Mouse (Mus musculus) stomach, embryonic 16.5 days (tissue): ENCODE results near the gene Nptn. TPM values are rescaled to one million over a fixed set of nuclear protein-coding genes. Genes with fewer than 3 reads are reported as not detected.
"Not testable (repeated sequence)": the region's sequence is repeated elsewhere in the genome, so short reads cannot be mapped to it uniquely, and the experiment has no call there.

ENCODE experiments used
- ATAC-seq: fragments of 200-750 bp; cut with Nextera tagmentation; 2 replicates; pipeline ENCODE4 v1.8.0; 2017; ENCODE audit warnings: moderate number of reproducible peaks, moderate TSS enrichment; ENCODE audit not compliant: insufficient read depth, low FRiP score
- H3K27ac ChIP-seq: fragments of 300-500 bp; sonication (generic); 2 replicates; pipeline ENCODE4 v1.5.1; 2014; ENCODE audit warnings: low read length
- H3K27me3 ChIP-seq: fragments of 300-500 bp; sonication (generic); 2 replicates; pipeline ENCODE4 v1.6.1; 2014; ENCODE audit warnings: low read length, control low read depth, mixed read lengths; ENCODE audit not compliant: control insufficient read depth, insufficient read depth
- H3K36me3 ChIP-seq: fragments of 300-500 bp; sonication (generic); 2 replicates; pipeline ENCODE4 v1.6.1; 2014; ENCODE audit warnings: low read length; ENCODE audit not compliant: control insufficient read depth, insufficient read depth
- H3K4me1 ChIP-seq: fragments of 300-500 bp; sonication (generic); 2 replicates; pipeline ENCODE4 v1.6.1; 2014; ENCODE audit warnings: low read length, control low read depth, mixed read lengths; ENCODE audit not compliant: control insufficient read depth, insufficient read depth
- H3K4me2 ChIP-seq: fragments of 300-500 bp; sonication (generic); 2 replicates; pipeline ENCODE4 v1.6.1; 2014; ENCODE audit warnings: low read depth, low read length, mixed read lengths
- H3K4me3 ChIP-seq: fragments of 300-500 bp; sonication (generic); replicated peaks from 2 replicates; pipeline ENCODE4 v1.5.1; 2014; ENCODE audit warnings: mild to moderate bottlenecking, low read length
- H3K9ac ChIP-seq: fragments of 300-500 bp; sonication (generic); 2 replicates; pipeline ENCODE4 v1.6.1; 2014; ENCODE audit warnings: low read length
- H3K9me3 ChIP-seq: fragments of 300-500 bp; sonication (generic); replicated peaks from 2 replicates; pipeline ENCODE4 v1.6.1; 2016; ENCODE audit warnings: low read length, control low read depth; ENCODE audit not compliant: control insufficient read depth
- whole genome bisulfite sequencing: fragments of 180-500 bp; shearing (Covaris S2); extraction: QIAGEN DNeasy Blood & Tissue Kit; methylation state at CpG from one replicate; pipeline ENCODE4 v1.1.7; 2014; 5-methylcytosine and 5-hydroxymethylcytosine counted together
- polyA plus RNA-seq: library from polyadenylated mRNA; unstranded; fragments of >200 nt; fragmentation: Nextera tagmentation; extraction: Ambion mirVana; gene quantifications from 2 replicates; pipeline ENCODE4 v1.2.1, GENCODE M21; 2015

Nptn gene
- polyA plus RNA-seq, 1 experiment from 2014 or later, result 155 TPM

DNA sequence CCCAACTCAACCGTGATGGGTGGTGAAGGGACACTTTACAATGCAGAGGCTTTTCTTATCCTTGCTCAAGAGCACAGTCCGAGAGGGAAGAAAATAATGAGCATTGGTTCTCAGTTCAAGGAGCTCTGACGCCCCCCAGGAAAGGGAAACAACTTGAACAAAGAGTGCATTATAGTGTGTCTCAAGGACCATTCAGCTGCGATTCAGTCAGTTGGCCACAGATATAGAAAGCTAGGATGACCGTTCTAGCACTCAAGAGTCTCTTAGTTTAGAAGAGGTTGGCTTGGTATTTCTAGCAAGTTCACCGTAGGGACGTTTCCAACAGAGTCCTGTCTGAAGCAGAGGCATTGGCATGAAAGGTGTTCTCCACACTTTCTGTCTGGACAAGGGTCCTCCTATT lies 25.4 kb upstream of the Nptn start:
- H3K4me3 ChIP-seq, result no peak overlapping the region
- H3K9me3 ChIP-seq, result no peaks in the 10 kb centered on the region
- H3K9ac ChIP-seq, result no peak overlapping the region
- 59% methylated on average over 7 of the region's 7 CpGs for WGBS
- H3K4me1 ChIP-seq, result peaks cover 42% of the 10 kb centered on the region
- no peak overlapping the region for H3K4me2 ChIP-seq
- H3K27me3 ChIP-seq, result no peaks in the 10 kb centered on the region
- ATAC-seq, result no peak
- H3K27ac ChIP-seq, result no peak overlapping the region
- no peaks in the 10 kb centered on the region for H3K36me3 ChIP-seq

DNA sequence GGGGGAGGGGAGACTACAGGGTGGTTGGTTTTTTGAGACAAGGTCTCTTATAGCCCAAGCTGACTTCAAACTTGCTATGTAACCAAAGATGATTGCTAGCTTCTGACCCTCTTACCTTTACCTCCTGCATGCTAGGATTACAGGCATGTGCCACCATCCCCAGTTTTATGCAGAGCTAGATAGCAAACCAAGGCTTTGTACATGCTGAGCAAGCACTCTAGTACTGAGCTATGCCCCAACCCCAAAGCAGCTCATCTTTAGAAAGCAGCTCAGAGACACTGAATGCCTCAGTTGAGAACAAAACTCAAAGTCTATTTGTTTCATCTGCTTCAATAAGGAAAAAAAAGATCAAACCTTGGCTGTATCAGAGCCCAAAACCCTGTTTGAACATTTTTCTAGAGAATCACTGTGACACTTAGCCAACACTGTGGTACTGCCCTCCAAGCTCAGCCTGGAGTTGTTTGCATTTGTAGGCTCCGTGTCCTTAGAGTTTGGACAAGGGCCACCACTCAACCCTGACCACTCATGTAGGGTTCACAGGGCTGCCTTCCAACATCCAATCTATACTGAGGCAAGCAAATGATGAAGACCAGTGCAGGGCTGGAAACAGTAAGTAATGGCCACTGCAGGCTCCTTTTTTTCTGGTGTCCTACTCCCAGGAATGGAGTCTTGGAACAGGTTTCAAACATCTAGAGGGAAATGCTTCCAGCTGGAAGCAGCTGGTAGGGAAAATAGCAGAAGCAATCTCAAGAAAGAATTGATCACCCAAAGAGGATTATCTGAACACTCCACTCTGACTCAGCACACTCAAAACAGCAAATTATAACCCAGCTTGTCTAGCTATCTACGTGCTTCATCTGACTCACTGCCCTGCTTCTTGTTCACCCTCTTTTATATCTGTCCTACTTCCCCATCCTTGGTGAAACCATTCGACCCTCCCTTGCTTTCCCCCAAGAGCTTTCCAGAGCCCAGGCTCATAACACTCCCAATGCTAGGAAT lies 24.3 kb upstream of the Nptn start:
- Histone ChIP-seq H3K27ac (0 out of 2 replicates have a peak overlapping the region, but pooled peaks have one; percentile 19), H3K4me2 (no peak overlapping the region; the same call in 1 of the 2 replicates), H3K27me3 (no peaks in the 10 kb centered on the region), H3K4me3 (no peak overlapping the region), H3K36me3 (no peaks in the 10 kb centered on the region), H3K9ac (no peak overlapping the region), H3K9me3 (no peaks in the 10 kb centered on the region), H3K4me1 (peaks cover 39% of the 10 kb centered on the region)
- peak; percentile 16; the same call in 1 of the 2 replicates for ATAC-seq
- WGBS, result 37% methylated on average over 3 of the region's 3 CpGs

DNA sequence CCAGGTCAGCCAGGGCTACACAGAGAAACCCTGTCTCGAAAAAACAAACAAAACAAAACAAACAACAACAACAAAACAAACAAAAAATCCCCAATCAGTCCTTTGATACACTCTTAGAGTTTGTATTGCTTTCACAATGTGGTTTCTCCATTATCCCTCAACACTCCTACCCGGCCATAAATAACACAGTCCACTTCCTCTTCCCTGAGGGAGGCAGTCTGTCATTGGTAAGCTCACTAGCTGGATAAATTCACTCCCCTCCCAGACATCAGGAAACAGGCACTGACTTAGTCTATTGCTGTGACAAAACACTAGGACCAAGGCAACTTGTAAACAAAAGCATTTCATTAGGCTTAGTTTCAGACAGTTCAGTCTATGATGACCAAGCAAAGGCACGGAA lies 21.8 kb upstream of the Nptn start:
- Histone ChIP-seq H3K4me1 (peaks cover 25% of the 10 kb centered on the region), H3K9ac (no peak overlapping the region), H3K9me3 (no peaks in the 10 kb centered on the region), H3K4me3 (no peak overlapping the region), H3K27ac (no peak overlapping the region), H3K27me3 (no peaks in the 10 kb centered on the region), H3K4me2 (no peak overlapping the region), H3K36me3 (no peaks in the 10 kb centered on the region)
- ATAC-seq, result no peak
- WGBS, result 54% methylated on average over 3 of the region's 3 CpGs

DNA sequence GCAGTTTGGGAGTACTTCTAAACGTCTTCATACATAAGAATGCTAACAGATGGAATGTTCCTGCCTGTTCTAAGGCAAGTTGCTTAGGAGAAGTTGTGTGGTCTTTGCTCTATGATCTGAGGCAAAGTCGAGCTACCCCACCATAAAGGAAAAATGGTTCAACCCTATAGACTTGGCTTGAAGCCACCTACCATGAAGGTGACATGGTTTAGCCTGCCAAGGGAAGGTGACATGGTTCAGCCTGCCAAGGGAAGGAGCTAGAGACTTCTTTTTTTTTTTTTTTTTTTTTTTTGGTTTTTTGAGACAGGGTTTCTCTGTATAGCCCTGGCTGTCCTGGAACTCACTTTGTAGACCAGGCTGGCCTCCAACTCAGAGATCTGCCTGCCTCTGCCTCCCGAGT lies 16.1 kb upstream of the Nptn start:
- H3K4me1 ChIP-seq, H3K4me2 ChIP-seq, H3K9ac ChIP-seq, H3K27me3 ChIP-seq, H3K36me3 ChIP-seq, H3K4me3 ChIP-seq, H3K9me3 ChIP-seq, H3K27ac ChIP-seq, ATAC-seq: not testable (repeated sequence)
- 74% methylated on average over 3 of the region's 3 CpGs for WGBS

DNA sequence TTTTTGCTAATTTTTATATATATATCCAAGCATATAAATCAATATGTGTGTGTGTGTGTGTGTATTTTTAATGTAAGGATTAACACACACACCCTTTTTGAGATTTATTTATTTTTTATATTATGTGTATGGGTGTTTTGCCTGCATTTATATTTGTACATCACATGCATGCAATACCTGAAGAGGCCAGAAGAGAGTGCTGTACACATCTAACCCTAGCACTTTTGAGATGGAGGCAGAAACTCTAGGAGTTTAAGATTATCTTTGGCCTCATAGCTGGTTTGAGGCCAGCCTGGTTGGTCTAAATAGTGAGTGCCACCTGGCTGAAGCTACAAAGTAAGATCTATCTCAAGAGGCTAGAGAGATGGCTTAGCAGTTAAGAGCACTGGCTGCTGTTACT lies 14.4 kb upstream of the Nptn start:
- no peaks in the 10 kb centered on the region for H3K36me3 ChIP-seq
- H3K27me3 ChIP-seq, result no peaks in the 10 kb centered on the region
- no peak overlapping the region for H3K9ac ChIP-seq
- no peaks in the 10 kb centered on the region for H3K4me1 ChIP-seq
- ATAC-seq, result no peak
- H3K4me3 ChIP-seq, result no peak overlapping the region
- H3K4me2 ChIP-seq, result no peak overlapping the region
- no peak overlapping the region for H3K27ac ChIP-seq
- H3K9me3 ChIP-seq, result no peaks in the 10 kb centered on the region

DNA sequence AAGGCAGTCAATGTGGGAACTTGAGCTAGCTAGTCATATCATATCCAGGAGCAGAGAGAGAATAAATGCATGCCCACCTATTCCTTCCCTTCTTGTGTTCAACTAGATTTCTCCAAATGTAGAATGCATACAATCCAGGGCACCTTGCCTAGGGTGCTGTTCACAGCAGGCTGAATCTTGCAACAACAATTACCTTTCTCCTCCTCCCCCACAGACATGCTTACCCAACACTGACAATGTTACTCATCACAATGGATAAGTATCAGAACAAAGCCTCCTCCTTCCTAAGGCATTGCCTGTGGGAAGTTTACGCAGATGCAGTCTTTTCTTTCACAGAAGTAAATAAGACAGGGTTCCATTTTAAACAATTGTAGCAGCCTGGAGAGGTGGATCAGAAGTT lies 11.0 kb upstream of the Nptn start:
- Histone ChIP-seq H3K36me3 (no peaks in the 10 kb centered on the region), H3K4me1 (no peaks in the 10 kb centered on the region), H3K9ac (no peak overlapping the region), H3K4me2 (no peak overlapping the region), H3K27ac (no peak overlapping the region), H3K9me3 (no peaks in the 10 kb centered on the region), H3K27me3 (no peaks in the 10 kb centered on the region), H3K4me3 (no peak overlapping the region)
- WGBS, result 92% methylated on average over 1 of the region's 1 CpGs
- no peak for ATAC-seq

DNA sequence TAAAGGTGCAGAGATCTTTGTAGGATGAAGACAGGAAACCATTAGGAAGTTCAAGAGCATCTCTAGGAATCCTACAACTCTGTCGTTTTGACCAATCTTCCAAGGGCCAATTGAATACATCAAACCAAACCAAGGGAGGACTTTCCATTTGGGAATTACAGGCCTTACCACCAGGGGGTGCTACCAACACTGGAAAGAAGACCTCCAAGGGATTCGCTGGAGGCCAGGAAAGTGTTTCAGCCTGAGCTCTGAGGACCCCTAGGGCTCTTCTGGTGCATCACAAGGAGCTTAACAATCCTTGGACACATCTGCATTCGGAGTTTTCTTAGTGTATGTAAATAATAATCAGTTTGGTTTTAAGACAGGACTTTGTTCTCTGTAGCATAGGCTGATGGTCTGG lies 3.4 kb upstream of the Nptn start:
- Histone ChIP-seq H3K27ac (no peak overlapping the region), H3K9ac (no peak overlapping the region), H3K36me3 (no peaks in the 10 kb centered on the region), H3K4me1 (peaks cover 6% of the 10 kb centered on the region; the same call in 1 of the 2 replicates), H3K27me3 (no peaks in the 10 kb centered on the region), H3K9me3 (no peaks in the 10 kb centered on the region), H3K4me2 (no peak overlapping the region), H3K4me3 (no peak overlapping the region)
- 14% methylated on average over 3 of the region's 3 CpGs for WGBS
- no peak for ATAC-seq

DNA sequence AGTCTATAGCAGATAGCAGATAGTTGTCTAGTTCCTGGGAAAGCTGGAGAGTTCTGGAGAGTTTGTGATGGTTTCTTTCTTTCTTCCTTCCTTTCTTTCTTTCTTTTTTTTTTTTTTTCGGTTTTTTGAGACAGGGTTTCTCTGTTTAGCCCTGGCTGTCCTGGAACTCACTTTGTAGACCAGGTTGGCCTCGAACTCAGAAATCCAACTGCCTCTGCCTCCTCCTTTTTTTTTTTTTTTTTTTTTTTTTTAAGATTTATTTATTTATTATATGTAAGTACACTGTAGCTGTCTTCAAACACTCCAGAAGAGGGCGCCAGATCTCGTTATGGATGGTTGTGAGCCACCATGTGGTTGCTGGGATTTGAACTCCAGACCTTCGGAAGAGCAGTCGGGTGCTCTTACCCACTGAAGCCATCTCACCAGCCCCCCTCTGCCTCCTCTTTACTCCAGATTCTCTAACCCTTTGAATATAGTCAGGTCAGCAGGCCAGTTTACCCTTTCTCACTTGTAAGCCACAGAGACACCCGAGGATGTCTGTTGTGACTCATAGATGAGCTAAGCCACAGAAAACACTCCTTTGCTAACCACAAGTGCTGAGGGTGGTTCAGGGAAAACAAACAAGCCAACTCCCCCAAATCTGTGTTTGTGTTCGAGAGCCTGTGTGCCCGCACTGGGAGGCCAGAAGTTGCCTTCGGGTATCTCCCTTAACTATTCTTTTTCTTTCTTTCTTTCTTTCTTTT lies 1.4 kb upstream of the Nptn start:
- H3K4me1 ChIP-seq, H3K4me3 ChIP-seq, ATAC-seq, H3K27me3 ChIP-seq, H3K4me2 ChIP-seq, H3K9me3 ChIP-seq, H3K9ac ChIP-seq, H3K36me3 ChIP-seq: not testable (repeated sequence)
- 81% methylated on average over 10 of the region's 10 CpGs for WGBS
- peak overlapping the region; percentile 93; the same call in 1 of the 2 replicates for H3K27ac ChIP-seq
